ENCODE assay signal across 8 mouse cellular contexts in genomic region chr1:54557301-54558229, GRCm38 (mm10). TPM values are rescaled to one million over a fixed set of nuclear protein-coding genes. Genes with fewer than 3 reads are reported as not detected.
DNase-seq lines count a peak whose midpoint lies in the region; ATAC-seq and TF ChIP-seq lines count a peak whose summit lies in the region.

Pgap1 (minus strand) TSS chr1:54557684.

- no peaks in the 10 kb centered on the region for H3K9me3 ChIP-seq in hindbrain, embryonic 16.5 days (ENCODE audit: control insufficient read depth, low read length)

- H3K4me2 ChIP-seq in hindbrain, embryonic 16.5 days (ENCODE audit: low read length): peak within 1 kb of the TSS; percentile 70

- H3K36me3 ChIP-seq in hindbrain, embryonic 16.5 days (ENCODE audit: control insufficient read depth, insufficient read depth, low read length): no peaks in the 10 kb centered on the region

- peaks cover 22% of the 10 kb centered on the region for H3K27me3 ChIP-seq in Patski
- no peaks in the 10 kb centered on the region for H3K27me3 ChIP-seq in hindbrain, embryonic 16.5 days (replicated peaks; ENCODE audit: control insufficient read depth, insufficient read depth, low read length)

- in situ Hi-C loops in Patski (cut with MboI; ENCODE audit: low pct_unique_long_range_greater_than_20kb): no loop called here

- CTCF ChIA-PET in Patski (lab: Charles Lee): no interaction called here

- peaks cover 11% of the 10 kb centered on the region for H3K4me1 ChIP-seq in hindbrain, embryonic 16.5 days (ENCODE audit: control insufficient read depth, insufficient read depth, low read depth, low read length)

- whole genome bisulfite sequencing in hindbrain, embryonic 16.5 days: under 1% methylated on average over 59 of the region's 59 CpGs

- peak within 1 kb of the TSS; percentile 92 for H3K27ac ChIP-seq in hindbrain, embryonic 16.5 days (ENCODE audit: low read depth, low read length)

- H3K9ac ChIP-seq in hindbrain, embryonic 16.5 days (ENCODE audit: low read depth, low read length): peak within 1 kb of the TSS; percentile 81

- no peak for TF ChIP-seq CTCF in Patski (IDR thresholded peaks at IDR 0.05)

- POLR2A ChIA-PET in Patski (lab: Charles Lee): interaction anchor here (0.7 to 1.6 kb wide), 2 partner anchors 21 to 272 kb away, joined by 3 to 4 read pairs; no protein-coding TSS in a partner anchor

- peak; percentile 96 for ATAC-seq in Patski
- peak; percentile 99 for ATAC-seq in hindbrain, embryonic 16.5 days

- DNase-seq in Patski (ENCODE audit: low read depth, low spot score): peak; percentile 48
- DNase-seq in cerebellum, postnatal 14 days: peak; percentile 95 to 97
- peak; percentile 79 for DNase-seq in gastrocnemius, adult 18-20 months (ENCODE audit: low spot score)
- peak; percentile 85 for DNase-seq in left cerebral cortex, adult 11 months (ENCODE audit: low spot score)
- peak; percentile 90 for DNase-seq in lung, postnatal 36 days
- DNase-seq in retina, embryonic 14.5 days (ENCODE audit: low spot score): peak; percentile 94
- DNase-seq in thymus, postnatal 36 days: peak; percentile 88 to 90

- peak within 1 kb of the TSS; percentile 91 for H3K4me3 ChIP-seq in hindbrain, embryonic 16.5 days (ENCODE audit: low read length)

RNA-seq across cellular contexts. Expression of gene Pgap1, which starts in this region (rescaled TPM):
- polyA plus RNA-seq in Patski (2021): 6.1 TPM
- 1 to 10 TPM; 1.9 to 2.6 TPM for total RNA-seq in gastrocnemius, adult 18-20 months (2021)
- 20.7 and 21.0 TPM in 2 replicates for polyA plus RNA-seq in hindbrain, embryonic 16.5 days (2015; fragmentation: Nextera tagmentation; extraction: Ambion mirVana)

Comparison
In these comparisons a context has a peak if more than half of its experiments do, and no peak if none do; other contexts are left out.
1. Peak in every context shown above with its lines: DNase-seq, ATAC-seq, H3K4me3 ChIP-seq and H3K27ac ChIP-seq.